Mouse (Mus musculus): ENCODE results near the gene Npnt.

Npnt gene

GRCm38 (mm10) chr3:132856651-132857050 lies 93.4 kb downstream of the Npnt start:
- DNase-seq (ENCODE audit: low spot score in 2 of 2), result no peak

GRCm38 (mm10) chr3:132855458-132856212 lies 94.5 kb downstream of the Npnt start:
- DNase-seq (ENCODE audit: low spot score in 2 of 2), result no peak

- DNase-seq (ENCODE audit: low spot score in 2 of 2), result no peak
Observed at GRCm38 (mm10) chr3:132854271-132854670, 95.8 kb downstream of the Npnt start.

- no peak for DNase-seq (ENCODE audit: low spot score in 2 of 2)
Observed at GRCm38 (mm10) chr3:132851841-132852728, 98.0 kb downstream of the Npnt start.

GRCm38 (mm10) chr3:132851417-132851816 lies 98.7 kb downstream of the Npnt start:
- no peak for DNase-seq (ENCODE audit: low spot score in 2 of 2)

GRCm38 (mm10) chr3:132850431-132850830 lies 99.7 kb downstream of the Npnt start:
- no peak for DNase-seq (ENCODE audit: low spot score in 2 of 2)

- no peak for DNase-seq (ENCODE audit: low spot score in 2 of 2)
Observed at GRCm38 (mm10) chr3:132849669-132850068, 100.4 kb downstream of the Npnt start.

GRCm38 (mm10) chr3:132842676-132843075 lies 107.4 kb downstream of the Npnt start:
- DNase-seq (ENCODE audit: low spot score in 2 of 2), result peak in 1 of 2 experiments; percentile 28

- peak in 1 of 2 experiments; percentile 58 for DNase-seq (ENCODE audit: low spot score in 2 of 2)
Observed at GRCm38 (mm10) chr3:132839516-132839915, 110.6 kb downstream of the Npnt start.

- DNase-seq (ENCODE audit: low spot score in 2 of 2), result peak in 1 of 2 experiments; percentile 53
Observed at GRCm38 (mm10) chr3:132838656-132839417, 111.3 kb downstream of the Npnt start.

GRCm38 (mm10) chr3:132837134-132837533 lies 113.0 kb downstream of the Npnt start:
- no peak for DNase-seq (ENCODE audit: low spot score in 2 of 2)

GRCm38 (mm10) chr3:132835118-132835794 lies 114.8 kb downstream of the Npnt start:
- no peak for DNase-seq (ENCODE audit: low spot score in 2 of 2)

All from urinary bladder, postnatal 4 days (tissue).